Mouse (Mus musculus) ES-Bruce4 (cell line): ENCODE measurements around the gene Cnmd. TPM values are rescaled to one million over a fixed set of nuclear protein-coding genes. Genes with fewer than 3 reads are reported as not detected.

Experiments used
- H3K27ac ChIP-seq: 2 replicates; pipeline ENCODE4 v1.5.1; 2012; ENCODE audit warnings: low read length, inconsistent platforms; ENCODE audit not compliant: insufficient read depth
- H3K27me3 ChIP-seq: 2 replicates; pipeline ENCODE4 v1.6.1; 2012; ENCODE audit warnings: mild to moderate bottlenecking, low read length, inconsistent platforms; ENCODE audit not compliant: control insufficient read depth, poor library complexity, insufficient read depth, severe bottlenecking
- H3K36me3 ChIP-seq: 2 replicates; pipeline ENCODE4 v1.6.1; 2012; ENCODE audit warnings: inconsistent platforms, mild to moderate bottlenecking, low read length, moderate library complexity; ENCODE audit not compliant: control insufficient read depth, poor library complexity, insufficient read depth, severe bottlenecking
- H3K4me1 ChIP-seq: one replicate; pipeline ENCODE4 v1.8.1; 2011; ENCODE audit warnings: low read length; ENCODE audit not compliant: control insufficient read depth, insufficient read depth
- H3K4me3 ChIP-seq: 2 replicates; pipeline ENCODE4 v1.5.1; 2011; ENCODE audit warnings: low read depth, mild to moderate bottlenecking, low read length
- H3K9ac ChIP-seq: 2 replicates; pipeline ENCODE4 v1.6.1; 2012; ENCODE audit warnings: low read depth, mild to moderate bottlenecking, inconsistent platforms; ENCODE audit not compliant: poor library complexity, severe bottlenecking
- H3K9me3 ChIP-seq: replicated peaks from 2 replicates; pipeline ENCODE4 v1.6.1; 2012; ENCODE audit warnings: mild to moderate bottlenecking, low read length, inconsistent platforms; ENCODE audit not compliant: control insufficient read depth, poor library complexity, insufficient read depth, severe bottlenecking
- CTCF ChIP-seq: IDR thresholded peaks from one replicate; pipeline ENCODE4 v1.8.1; 2011; ENCODE audit warnings: low read depth, low read length
- EP300 ChIP-seq: IDR thresholded peaks from 2 replicates; pipeline ENCODE4 v1.6.1; 2011; ENCODE audit warnings: low read depth, low read length; ENCODE audit not compliant: insufficient read depth
- POLR2A ChIP-seq: IDR thresholded peaks from one replicate; pipeline ENCODE4 v1.8.1; 2011; ENCODE audit warnings: low read length; ENCODE audit not compliant: insufficient read depth
- polyA plus RNA-seq: library from polyadenylated mRNA; stranded (reverse); fragments of >200 nt; gene quantifications from 2 replicates; pipeline ENCODE4 v1.2.4, GENCODE M21; 2011; ENCODE audit warnings: low read depth; ENCODE audit not compliant: missing spikeins, insufficient read depth, insufficient read length

Gene Cnmd
- polyA plus RNA-seq: not detected in 2 replicates

DNA sequence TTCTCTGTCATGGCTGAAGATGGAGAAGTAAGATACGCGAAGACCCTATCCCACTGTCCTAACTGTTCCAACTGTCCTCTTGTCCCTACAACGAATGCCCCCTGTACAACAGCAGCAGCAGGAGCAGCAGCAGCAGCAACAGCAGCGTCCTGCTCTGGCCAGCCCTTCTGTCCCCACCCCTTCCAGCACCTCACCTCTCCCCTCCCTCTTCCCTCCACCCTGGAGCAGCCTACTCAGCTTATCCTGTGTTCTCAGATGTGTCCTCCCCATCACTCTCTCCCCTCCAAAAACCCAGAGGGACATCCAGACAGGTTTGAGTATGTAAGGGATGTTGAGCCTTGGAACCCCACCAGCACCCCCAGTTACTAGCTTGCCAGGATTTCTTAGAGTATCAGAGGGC, at the start of gene Cnmd:
Gene Cnmd, minus strand, starts transcription at position 170 of the 400 bp plus-strand sequence.
- Histone ChIP-seq H3K4me3 (peak within 1 kb of the TSS; percentile 54), H3K9me3 (no peaks in the 10 kb centered on the region), H3K27ac (no peak within 1 kb of the TSS), H3K9ac (no peak within 1 kb of the TSS), H3K27me3 (0 out of 2 replicates have a peak, but pooled peaks cover 4% of the 10 kb centered on the region), H3K36me3 (no peaks in the 10 kb centered on the region), H3K4me1 (no peaks in the 10 kb centered on the region)
- TF ChIP-seq CTCF: no peak
- no peak for TF ChIP-seq EP300
- no peak for TF ChIP-seq POLR2A

GRCm38 (mm10) chr14:79711301-79711700, 49.3 kb upstream of the Cnmd start:
- H3K27me3 ChIP-seq: no peaks in the 10 kb centered on the region; the same call in 1 of the 2 replicates
- H3K4me1 ChIP-seq: no peaks in the 10 kb centered on the region
- no peak overlapping the region for H3K4me3 ChIP-seq
- H3K27ac ChIP-seq: no peak overlapping the region
- no peak overlapping the region for H3K9ac ChIP-seq
- TF ChIP-seq POLR2A (no peak), EP300 (no peak)
- H3K36me3 ChIP-seq: no peaks in the 10 kb centered on the region
- peaks cover 6% of the 10 kb centered on the region for H3K9me3 ChIP-seq

GRCm38 (mm10) chr14:79703523-79704172, 41.7 kb upstream of the Cnmd start:
- Histone ChIP-seq H3K9me3 (no peaks in the 10 kb centered on the region), H3K4me3 (no peak overlapping the region), H3K27ac (no peak overlapping the region), H3K9ac (no peak overlapping the region), H3K27me3 (no peaks in the 10 kb centered on the region), H3K4me1 (no peaks in the 10 kb centered on the region), H3K36me3 (no peaks in the 10 kb centered on the region)
- TF ChIP-seq CTCF (no peak), POLR2A (no peak), EP300 (no peak)

GRCm38 (mm10) chr14:79701606-79702005, 39.6 kb upstream of the Cnmd start:
- TF ChIP-seq POLR2A (no peak), EP300 (no peak), CTCF (no peak)
- Histone ChIP-seq H3K4me3 (no peak overlapping the region), H3K27ac (no peak overlapping the region), H3K9ac (no peak overlapping the region), H3K4me1 (no peaks in the 10 kb centered on the region), H3K9me3 (no peaks in the 10 kb centered on the region), H3K36me3 (no peaks in the 10 kb centered on the region), H3K27me3 (no peaks in the 10 kb centered on the region)

DNA sequence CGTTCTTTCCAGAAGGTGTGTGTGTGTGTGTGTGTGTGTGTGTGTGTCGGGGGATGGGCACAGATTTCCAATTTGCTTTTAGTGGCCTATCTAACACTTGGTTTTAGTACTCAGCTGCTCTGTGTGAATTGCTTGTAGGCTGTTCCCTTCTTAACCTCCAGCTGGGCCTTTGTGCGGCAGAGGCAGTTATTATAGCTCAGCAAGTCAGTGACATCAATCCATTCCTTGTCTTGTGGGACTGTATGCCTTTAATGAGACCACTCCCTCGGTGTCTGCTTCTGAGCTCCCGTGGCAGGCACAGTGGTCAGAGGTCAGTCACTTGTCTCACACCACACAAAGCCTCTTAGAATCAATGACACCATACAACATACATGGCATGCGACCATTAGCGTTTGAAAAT, 39.1 kb upstream of the Cnmd start:
- H3K4me1 ChIP-seq: no peaks in the 10 kb centered on the region
- no peak overlapping the region for H3K27ac ChIP-seq
- TF ChIP-seq POLR2A (no peak), EP300 (no peak)
- no peak overlapping the region for H3K4me3 ChIP-seq
- no peaks in the 10 kb centered on the region for H3K36me3 ChIP-seq
- no peaks in the 10 kb centered on the region for H3K9me3 ChIP-seq
- H3K27me3 ChIP-seq: no peaks in the 10 kb centered on the region
- no peak overlapping the region for H3K9ac ChIP-seq

DNA sequence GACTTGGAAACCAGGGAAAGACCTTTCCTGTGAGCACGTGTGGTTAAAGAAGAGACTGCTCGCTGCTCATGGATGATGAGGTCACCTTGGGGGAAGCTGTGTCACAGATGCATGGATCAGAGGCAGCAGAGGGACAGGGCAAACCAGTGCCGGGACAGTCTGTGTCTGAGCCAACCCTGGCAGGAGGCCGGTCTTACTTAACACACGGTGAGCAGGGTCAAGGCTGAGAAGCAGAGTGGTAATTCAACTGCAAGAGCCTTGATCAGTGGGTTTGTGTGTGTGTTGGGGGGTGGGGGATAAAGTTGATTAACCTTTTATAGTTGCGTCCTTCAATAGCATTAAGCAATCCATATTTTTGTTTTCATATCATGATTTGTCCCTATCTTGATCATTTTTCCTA, 37.4 kb upstream of the Cnmd start:
- Histone ChIP-seq H3K9me3 (no peaks in the 10 kb centered on the region), H3K4me3 (no peak overlapping the region), H3K27ac (no peak overlapping the region), H3K4me1 (no peaks in the 10 kb centered on the region), H3K27me3 (no peaks in the 10 kb centered on the region), H3K36me3 (no peaks in the 10 kb centered on the region), H3K9ac (no peak overlapping the region)
- TF ChIP-seq EP300 (no peak), CTCF (no peak), POLR2A (no peak)
